Mouse (Mus musculus) retina, postnatal 1 day (tissue): Measurements from ENCODE around the gene Abhd17c.

Source experiments
- DNase-seq: peaks from one replicate; pipeline ENCODE4 v3.0.0-alpha.2; 2012

The Abhd17c gene

DNA sequence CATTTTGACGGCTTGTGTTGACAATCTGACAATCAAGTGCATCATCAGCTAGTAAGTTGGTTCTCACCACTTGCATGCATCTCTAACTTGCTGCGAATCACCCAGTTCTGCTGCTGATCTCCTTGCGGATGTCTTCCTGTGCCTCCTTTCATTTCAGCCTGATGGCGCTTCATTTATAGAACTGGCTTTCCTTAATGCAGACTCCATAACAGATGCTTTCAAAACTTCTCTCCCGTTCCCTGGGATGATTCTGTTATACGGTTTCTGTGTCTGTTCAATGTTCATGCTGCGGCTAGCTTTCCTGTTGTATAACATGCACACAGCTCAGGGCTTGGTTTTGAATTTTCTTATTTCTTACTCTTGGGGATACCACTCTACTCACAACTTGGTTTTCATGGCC lies 91.9 kb downstream of the Abhd17c start:
- no peak for DNase-seq
